Mouse (Mus musculus): ENCODE results near the gene Mtg2. TPM values are rescaled to one million over a fixed set of nuclear protein-coding genes. Genes with fewer than 3 reads are reported as not detected.
A peak's percentile ranks its signal among the peaks of the same experiment; 100 is the strongest.

The Mtg2 gene
- polyA plus RNA-seq, 1 experiment = not detected

DNA sequence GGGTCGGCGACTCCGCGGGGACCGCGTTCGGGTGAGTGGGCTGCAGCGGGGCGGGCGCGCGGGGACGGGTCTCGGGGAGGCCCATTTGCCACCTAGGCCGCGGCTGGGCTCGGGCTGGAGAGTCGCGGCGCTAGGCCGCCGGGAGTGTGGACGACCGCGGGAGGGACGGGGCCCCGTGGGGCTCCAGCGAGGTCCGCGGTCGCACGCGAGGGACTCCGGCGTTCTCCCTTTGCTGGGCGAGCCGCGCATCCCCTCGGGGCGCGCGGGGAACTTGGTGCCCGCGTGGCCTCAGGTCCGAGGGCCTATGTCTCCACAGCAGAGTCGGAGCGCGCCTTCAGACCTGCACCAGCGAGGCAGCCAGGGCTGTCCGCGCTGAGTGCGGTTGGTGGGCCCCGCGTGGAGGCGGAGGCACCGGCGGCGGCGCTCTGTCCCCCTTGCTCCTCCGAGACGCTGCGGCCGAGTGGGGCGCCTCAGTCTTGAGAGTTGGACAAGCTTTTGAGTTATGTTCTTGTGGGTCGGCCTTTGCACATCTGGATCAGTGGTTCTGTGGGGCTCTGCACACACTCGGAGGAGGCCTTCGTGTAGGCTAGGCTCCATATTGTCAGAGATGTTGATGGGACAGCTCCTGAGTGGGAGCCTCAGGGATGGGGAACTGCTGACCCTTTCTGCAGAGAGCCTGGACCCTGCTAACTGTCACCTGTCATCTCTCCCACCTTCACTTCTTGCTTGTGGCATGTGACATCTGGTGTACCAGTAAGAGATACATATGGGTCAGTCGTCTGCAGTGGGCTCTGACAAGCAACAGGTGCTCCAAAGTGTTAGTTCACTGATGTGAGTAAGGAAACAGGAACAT lies 49.3 kb downstream of the Mtg2 start:
- peaks cover 35% of the 10 kb centered on the region for H3K4me1 ChIP-seq (ENCODE audit: control insufficient read depth, insufficient read depth, low read length)
- no peak for TF ChIP-seq CTCF (IDR thresholded peaks at IDR 0.05; ENCODE audit: insufficient read depth, low read depth, low read length)
- TF ChIP-seq POLR2A (IDR thresholded peaks at IDR 0.05; ENCODE audit: insufficient read depth, low read depth, low read length) = no peak
- H3K4me3 ChIP-seq (ENCODE audit: insufficient read depth, low read depth, low read length) = peak overlapping the region; percentile 94
- WGBS = under 1% methylated on average over 67 of the region's 68 CpGs
- H3K27ac ChIP-seq (ENCODE audit: insufficient read depth, low read depth, low read length) = peak overlapping the region; percentile 32; the same call in 1 of the 2 replicates

DNA sequence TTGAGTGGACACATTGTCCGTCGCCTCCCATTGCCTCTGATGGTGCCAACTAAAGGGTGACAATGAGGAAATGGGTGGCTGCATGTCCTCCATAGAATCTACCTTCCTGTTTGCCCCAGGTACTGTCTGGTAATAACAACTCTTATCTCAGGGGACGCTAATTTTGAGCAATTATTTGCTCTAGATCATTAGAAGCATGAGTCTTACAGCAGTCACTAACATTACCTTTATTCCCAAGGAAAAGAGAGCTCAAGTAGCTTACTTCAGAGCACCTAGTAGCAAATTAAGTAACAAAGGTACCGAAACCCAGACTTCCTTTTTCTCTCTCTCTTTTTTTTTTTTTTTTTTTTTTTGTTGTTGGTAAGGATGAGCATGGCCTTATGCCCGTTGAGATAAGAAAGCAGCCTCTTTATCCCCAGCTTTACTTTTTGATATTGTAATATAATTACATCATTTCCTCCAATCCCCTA lies 49.9 kb downstream of the Mtg2 start:
- TF ChIP-seq CTCF (IDR thresholded peaks at IDR 0.05; ENCODE audit: insufficient read depth, low read depth, low read length) = no peak
- no peak for TF ChIP-seq POLR2A (IDR thresholded peaks at IDR 0.05; ENCODE audit: insufficient read depth, low read depth, low read length)
- WGBS = 51% methylated on average over 5 of the region's 5 CpGs
- Histone ChIP-seq H3K4me1 (ENCODE audit: control insufficient read depth, insufficient read depth, low read length) (peaks cover 35% of the 10 kb centered on the region), H3K4me3 (ENCODE audit: insufficient read depth, low read depth, low read length) (peak overlapping the region; percentile 94), H3K27ac (ENCODE audit: insufficient read depth, low read depth, low read length) (no peak overlapping the region)

DNA sequence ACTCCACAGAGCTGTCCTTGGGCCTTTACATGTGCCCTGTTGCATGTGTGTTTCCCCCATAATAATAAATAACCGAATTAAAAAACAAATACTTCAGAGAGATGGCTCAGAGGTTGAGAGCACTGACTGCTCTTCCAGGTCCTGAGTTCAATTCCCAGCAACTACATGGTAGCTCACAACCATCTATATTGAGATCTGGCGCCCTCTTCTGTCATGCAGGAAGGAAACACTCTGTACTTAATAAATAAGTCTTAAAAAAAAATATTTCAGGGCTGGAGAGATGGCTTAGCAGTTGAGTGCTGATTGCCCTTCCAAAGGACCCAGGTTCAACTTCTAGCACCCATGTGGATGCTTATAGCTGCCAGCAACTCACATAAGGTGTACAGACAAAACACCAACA lies 53.8 kb downstream of the Mtg2 start:
- TF ChIP-seq CTCF (IDR thresholded peaks at IDR 0.05; ENCODE audit: insufficient read depth, low read depth, low read length) (no peak), POLR2A (IDR thresholded peaks at IDR 0.05; ENCODE audit: insufficient read depth, low read depth, low read length) (no peak)
- peaks cover 20% of the 10 kb centered on the region for H3K4me1 ChIP-seq (ENCODE audit: control insufficient read depth, insufficient read depth, low read length)

DNA sequence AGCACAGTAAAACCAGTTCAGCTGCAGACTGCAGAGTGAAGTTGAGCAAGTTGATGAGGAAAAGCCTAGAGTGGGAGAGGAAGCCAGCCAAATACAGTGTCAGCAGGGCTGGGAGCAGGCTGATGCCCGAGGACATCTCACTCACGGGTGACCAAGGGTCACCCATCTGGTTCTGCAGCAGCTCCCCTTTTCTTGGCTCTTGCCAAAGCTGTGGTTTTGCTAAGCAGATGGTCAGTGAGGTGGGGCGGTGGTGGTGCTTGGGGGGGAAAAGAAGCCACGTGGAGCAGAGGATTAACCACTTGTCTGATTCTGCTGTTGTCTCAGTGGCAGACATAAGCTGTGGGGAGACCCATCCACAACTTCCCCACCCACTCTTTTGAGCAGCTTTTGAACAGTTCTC lies 55.8 kb downstream of the Mtg2 start:
- no peak for TF ChIP-seq CTCF (IDR thresholded peaks at IDR 0.05; ENCODE audit: insufficient read depth, low read depth, low read length)
- no peak for TF ChIP-seq POLR2A (IDR thresholded peaks at IDR 0.05; ENCODE audit: insufficient read depth, low read depth, low read length)
- Histone ChIP-seq H3K27ac (ENCODE audit: insufficient read depth, low read depth, low read length) (no peak overlapping the region), H3K4me3 (ENCODE audit: insufficient read depth, low read depth, low read length) (no peak overlapping the region), H3K4me1 (ENCODE audit: control insufficient read depth, insufficient read depth, low read length) (peaks cover 16% of the 10 kb centered on the region)
- 14% methylated on average over 4 of the region's 4 CpGs for WGBS

More for the DNA sequence above, 53.8 kb downstream of the Mtg2 start:
- Histone ChIP-seq H3K4me3 (ENCODE audit: insufficient read depth, low read depth, low read length) (no peak overlapping the region), H3K27ac (ENCODE audit: insufficient read depth, low read depth, low read length) (no peak overlapping the region)
- WGBS = 92% methylated on average over 2 of the region's 2 CpGs

DNA sequence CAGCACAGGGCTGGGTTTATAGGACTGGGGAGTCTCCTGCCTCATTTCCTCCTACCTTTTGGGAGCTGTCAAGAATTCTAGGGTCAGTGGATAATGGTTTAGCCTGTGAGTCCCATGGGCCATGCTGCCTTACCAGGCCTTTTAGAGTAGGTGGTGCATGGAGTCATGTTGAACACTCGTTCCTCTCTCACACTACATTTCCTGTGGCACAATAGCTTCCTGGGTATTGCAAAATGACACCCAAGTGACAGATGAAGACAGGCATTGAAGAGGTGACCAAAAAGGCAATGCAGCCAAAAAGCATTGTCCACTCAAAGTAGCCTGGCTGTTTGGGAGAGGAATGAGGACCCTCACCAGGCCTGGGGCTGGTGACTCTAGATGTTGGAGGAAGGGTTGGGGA lies 57.3 kb downstream of the Mtg2 start:
- no peak overlapping the region for H3K27ac ChIP-seq (ENCODE audit: insufficient read depth, low read depth, low read length)
- TF ChIP-seq POLR2A (IDR thresholded peaks at IDR 0.05; ENCODE audit: insufficient read depth, low read depth, low read length) (no peak), CTCF (IDR thresholded peaks at IDR 0.05; ENCODE audit: insufficient read depth, low read depth, low read length) (no peak)
- 57% methylated on average over 1 of the region's 1 CpGs for WGBS

DNA sequence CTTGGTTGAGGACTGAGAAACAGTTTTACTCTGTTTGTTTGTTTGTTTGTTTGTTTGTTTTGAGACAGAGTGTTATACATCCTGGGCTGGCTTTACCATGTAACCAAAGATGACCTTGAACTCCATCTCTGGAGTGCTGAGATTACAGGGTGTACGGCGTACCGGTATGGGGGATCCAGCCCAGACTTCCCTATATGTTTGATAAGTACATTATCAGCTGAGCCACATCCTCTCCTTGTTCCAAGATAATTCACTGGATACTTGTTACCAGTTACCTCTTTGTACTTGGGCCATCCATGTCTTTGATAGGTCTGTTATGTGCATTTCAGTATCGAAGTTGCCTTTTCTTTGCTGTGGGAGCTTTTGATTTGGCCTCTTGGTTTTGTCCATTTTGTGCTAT lies 62.8 kb downstream of the Mtg2 start:
- no peak for TF ChIP-seq POLR2A (IDR thresholded peaks at IDR 0.05; ENCODE audit: insufficient read depth, low read depth, low read length)
- TF ChIP-seq CTCF (IDR thresholded peaks at IDR 0.05; ENCODE audit: insufficient read depth, low read depth, low read length) = no peak
- no peak overlapping the region for H3K4me3 ChIP-seq (ENCODE audit: insufficient read depth, low read depth, low read length)
- WGBS = 93% methylated on average over 4 of the region's 4 CpGs

More for the DNA sequence above, 57.3 kb downstream of the Mtg2 start:
- H3K4me3 ChIP-seq (ENCODE audit: insufficient read depth, low read depth, low read length) = no peak overlapping the region
- H3K4me1 ChIP-seq (ENCODE audit: control insufficient read depth, insufficient read depth, low read length) = peaks cover 16% of the 10 kb centered on the region

DNA sequence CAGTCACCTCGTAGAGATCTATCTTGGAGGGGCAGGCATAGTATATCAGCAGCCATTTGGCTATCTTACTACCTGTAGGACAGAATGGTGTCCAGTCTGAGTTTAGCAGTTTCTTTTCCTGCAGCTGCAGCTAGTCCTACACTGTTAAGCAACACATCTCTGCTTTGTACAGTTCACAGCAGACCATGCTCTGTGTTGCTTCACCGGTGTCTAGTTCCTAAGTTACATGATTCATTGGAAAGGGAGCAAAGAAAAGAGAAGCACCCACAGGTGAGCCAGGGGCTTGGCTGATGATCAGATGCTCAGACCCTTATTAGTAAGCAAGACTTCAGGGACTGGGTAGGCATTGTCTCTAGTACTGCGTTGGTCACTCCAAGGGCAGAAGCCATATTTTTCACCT lies 63.5 kb downstream of the Mtg2 start:
- TF ChIP-seq POLR2A (IDR thresholded peaks at IDR 0.05; ENCODE audit: insufficient read depth, low read depth, low read length) = no peak
- Histone ChIP-seq H3K4me1 (ENCODE audit: control insufficient read depth, insufficient read depth, low read length) (0 out of 2 replicates have a peak, but pooled peaks cover 2% of the 10 kb centered on the region), H3K27ac (ENCODE audit: insufficient read depth, low read depth, low read length) (no peak overlapping the region), H3K4me3 (ENCODE audit: insufficient read depth, low read depth, low read length) (no peak overlapping the region)
- 78% methylated on average over 3 of the region's 3 CpGs for WGBS

More for the DNA sequence above, 62.8 kb downstream of the Mtg2 start:
- H3K27ac ChIP-seq (ENCODE audit: insufficient read depth, low read depth, low read length) = no peak overlapping the region
- H3K4me1 ChIP-seq (ENCODE audit: control insufficient read depth, insufficient read depth, low read length) = 0 out of 2 replicates have a peak, but pooled peaks cover 2% of the 10 kb centered on the region

DNA sequence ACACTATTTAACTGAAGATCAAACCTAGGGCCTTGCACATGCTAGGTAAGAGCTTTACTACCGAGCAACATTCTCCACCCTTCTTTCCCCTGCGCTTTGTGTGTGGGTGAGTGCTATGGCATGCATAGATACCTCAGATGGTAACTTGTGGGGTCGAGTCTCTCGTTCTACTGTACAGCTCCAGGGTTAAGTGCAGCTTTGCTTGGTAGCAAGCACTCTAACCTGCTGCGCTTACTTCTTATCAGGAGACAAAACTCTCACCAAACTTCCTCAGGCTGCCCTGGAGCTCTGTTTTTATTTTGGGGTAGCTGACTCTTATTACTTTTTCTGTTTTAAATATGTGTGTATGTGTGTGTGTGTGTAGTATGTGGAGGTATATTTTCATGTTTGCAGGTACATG lies 65.0 kb downstream of the Mtg2 start:
- Histone ChIP-seq H3K4me1 (ENCODE audit: control insufficient read depth, insufficient read depth, low read length) (0 out of 2 replicates have a peak, but pooled peaks cover 2% of the 10 kb centered on the region), H3K4me3 (ENCODE audit: insufficient read depth, low read depth, low read length) (no peak overlapping the region), H3K27ac (ENCODE audit: insufficient read depth, low read depth, low read length) (no peak overlapping the region)
- no peak for TF ChIP-seq POLR2A (IDR thresholded peaks at IDR 0.05; ENCODE audit: insufficient read depth, low read depth, low read length)
- TF ChIP-seq CTCF (IDR thresholded peaks at IDR 0.05; ENCODE audit: insufficient read depth, low read depth, low read length) = no peak
- 76% methylated on average over 5 of the region's 5 CpGs for WGBS

Other genes starting within 250 kb of the Mtg2 start
- not detected in 2 replicates for gene Taf4, start 93.9 kb upstream of the Mtg2 start, polyA plus RNA-seq (2012; ENCODE audit: insufficient read depth, insufficient read length, low replicate concordance, missing spikeins)
- gene Lsm14b, start 45.6 kb upstream of the Mtg2 start, polyA plus RNA-seq (2012; ENCODE audit: insufficient read depth, insufficient read length, low replicate concordance, missing spikeins) = 121 and 180 TPM in 2 replicates
- gene Psma7, start 28.2 kb upstream of the Mtg2 start, polyA plus RNA-seq (2012; ENCODE audit: insufficient read depth, insufficient read length, low replicate concordance, missing spikeins) = not detected in 2 replicates
- not detected in 2 replicates for gene Ss18l1, start 28.1 kb upstream of the Mtg2 start, polyA plus RNA-seq (2012; ENCODE audit: insufficient read depth, insufficient read length, low replicate concordance, missing spikeins)
- gene Hrh3, start 33.9 kb downstream of the Mtg2 start, polyA plus RNA-seq (2012; ENCODE audit: insufficient read depth, insufficient read length, low replicate concordance, missing spikeins) = not detected in 2 replicates
- not detected in 2 replicates for gene Osbpl2, start 48.7 kb downstream of the Mtg2 start, polyA plus RNA-seq (2012; ENCODE audit: insufficient read depth, insufficient read length, low replicate concordance, missing spikeins)
- gene Adrm1, start 100.9 kb downstream of the Mtg2 start, polyA plus RNA-seq (2012; ENCODE audit: insufficient read depth, insufficient read length, low replicate concordance, missing spikeins) = not detected in 2 replicates
- gene Lama5, start 155.3 kb downstream of the Mtg2 start, polyA plus RNA-seq (2012; ENCODE audit: insufficient read depth, insufficient read length, low replicate concordance, missing spikeins) = not detected in 2 replicates
- gene Rps21, start 186.8 kb downstream of the Mtg2 start, polyA plus RNA-seq (2012; ENCODE audit: insufficient read depth, insufficient read length, low replicate concordance, missing spikeins) = 1,119 TPM in 1 of 2 replicates, not detected in the other
- gene Cables2, start 202.9 kb downstream of the Mtg2 start, polyA plus RNA-seq (2012; ENCODE audit: insufficient read depth, insufficient read length, low replicate concordance, missing spikeins) = not detected in 2 replicates
- gene Rbbp8nl, start 219.3 kb downstream of the Mtg2 start, polyA plus RNA-seq (2012; ENCODE audit: insufficient read depth, insufficient read length, low replicate concordance, missing spikeins) = not detected in 2 replicates